Mouse (Mus musculus) heart, postnatal 0 days (tissue): Measurements from ENCODE around the gene Zfyve9.

Experiments
- CTCF ChIP-seq: IDR thresholded peaks from 2 replicates; pipeline ENCODE4 v1.5.1; 2016; ENCODE audit warnings: antibody characterized with exemption, control low read depth, low read depth
- EP300 ChIP-seq: IDR thresholded peaks from 2 replicates; pipeline ENCODE4 v1.6.1; 2016; ENCODE audit warnings: antibody characterized with exemption, low read depth

DNA sequence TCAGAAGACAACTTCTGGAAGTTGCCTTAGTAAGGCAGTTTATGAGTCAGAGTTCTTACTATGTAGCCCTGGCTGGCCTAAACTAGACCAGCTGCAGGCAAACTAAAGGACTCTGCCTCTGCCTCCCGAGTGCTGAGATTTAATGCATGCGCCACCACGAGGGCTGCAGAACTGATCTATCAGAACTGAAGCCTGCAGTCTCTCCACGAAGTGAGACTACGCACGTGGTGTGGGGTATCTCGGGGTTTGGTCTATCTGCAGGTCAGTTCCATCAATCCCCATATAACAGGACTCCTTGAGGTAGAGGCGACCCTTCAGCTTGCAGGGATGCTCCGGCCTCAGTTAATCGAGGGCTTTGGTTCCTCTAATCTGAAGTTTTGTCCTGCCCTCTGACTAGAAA lies 161.4 kb downstream of the Zfyve9 start:
- TF ChIP-seq CTCF (no peak), EP300 (no peak)
